Mouse (Mus musculus) MEL (cell line): ENCODE measurements around the gene Pcdh19. TPM values are rescaled to one million over a fixed set of nuclear protein-coding genes. Genes with fewer than 3 reads are reported as not detected.

Experiments
- DNase-seq: peaks from one replicate; pipeline ENCODE4 v3.0.0; 2011; ENCODE audit warnings: low read depth, low spot score
- H3K27ac ChIP-seq: 2 replicates; pipeline ENCODE4 v1.5.1; 2012; ENCODE audit warnings: low read depth, mild to moderate bottlenecking, control low read depth, low read length, moderate library complexity; ENCODE audit not compliant: control insufficient read depth
- H3K27me3 ChIP-seq, 2 experiments: fragments of 150-350 bp in 1 of 2; sonication (generic) in 1 of 2; 2 replicates each; pipeline ENCODE4 v1.6.1; 2012; ENCODE audit warnings: low read length in 2 of 2, mild to moderate bottlenecking in 2 of 2, improper control_type of control experiment in 1 of 2, moderate library complexity in 1 of 2; ENCODE audit not compliant: insufficient read depth in 2 of 2, control insufficient read depth in 1 of 2
- H3K36me3 ChIP-seq, 2 experiments: 2 replicates each; pipeline ENCODE4 v1.6.1; 2012 to 2014; ENCODE audit warnings: low read length in 2 of 2, improper control_type of control experiment in 1 of 2, inconsistent platforms in 1 of 2, mild to moderate bottlenecking in 1 of 2; ENCODE audit not compliant: insufficient read depth in 2 of 2, control insufficient read depth in 1 of 2
- H3K4me1 ChIP-seq, 2 experiments: fragments of 150-350 bp in 1 of 2; sonication (generic) in 1 of 2; 2 replicates each; pipeline ENCODE4 v1.6.1; 2012; ENCODE audit warnings: low read length in 2 of 2, improper control_type of control experiment in 1 of 2, mild to moderate bottlenecking in 1 of 2; ENCODE audit not compliant: insufficient read depth in 2 of 2, control insufficient read depth in 1 of 2
- H3K4me3 ChIP-seq, 2 experiments: fragments of 150-350 bp in 1 of 2; sonication (generic) in 1 of 2; 2 replicates each; pipeline ENCODE4 v1.5.1; 2012; ENCODE audit warnings: low read depth in 2 of 2, low read length in 2 of 2, mild to moderate bottlenecking in 2 of 2, moderate library complexity in 2 of 2, control low read depth in 1 of 2, improper control_type of control experiment in 1 of 2; ENCODE audit not compliant: control insufficient read depth in 1 of 2, insufficient read depth in 1 of 2
- H3K79me2 ChIP-seq: 2 replicates; pipeline ENCODE4 v1.6.1; 2012; ENCODE audit warnings: mild to moderate bottlenecking, low read length, moderate library complexity; ENCODE audit not compliant: control insufficient read depth, poor library complexity, insufficient read depth
- H3K9ac ChIP-seq: 2 replicates; pipeline ENCODE4 v1.6.1; 2012; ENCODE audit warnings: low read depth, mild to moderate bottlenecking, control low read depth, low read length, moderate library complexity; ENCODE audit not compliant: control insufficient read depth, poor library complexity, severe bottlenecking
- H3K9me3 ChIP-seq: fragments of 150-350 bp; sonication (generic); replicated peaks from 2 replicates; pipeline ENCODE4 v1.6.1; 2012; ENCODE audit warnings: mild to moderate bottlenecking, low read length, improper control_type of control experiment, moderate library complexity; ENCODE audit not compliant: insufficient read depth
- BHLHE40 ChIP-seq: IDR thresholded peaks from 2 replicates; pipeline ENCODE4 v1.6.1; 2012; ENCODE audit warnings: low read depth, mild to moderate bottlenecking, inconsistent platforms, low read length, improper control_type of control experiment, borderline replicate concordance
- CHD2 ChIP-seq: IDR thresholded peaks from 2 replicates; pipeline ENCODE4 v1.6.1; 2011; ENCODE audit warnings: low read length, improper control_type of control experiment
- EP300 ChIP-seq, 2 experiments: IDR thresholded peaks; 2 replicates each; pipeline ENCODE4 v1.6.1; 2011; ENCODE audit warnings: improper control_type of control experiment in 2 of 2, low read length in 2 of 2, low read depth in 1 of 2, mild to moderate bottlenecking in 1 of 2
- ETS1 ChIP-seq: IDR thresholded peaks from 2 replicates; pipeline ENCODE4 v1.6.1; 2012; ENCODE audit warnings: low read depth, mild to moderate bottlenecking, inconsistent platforms, low read length, improper control_type of control experiment, moderate library complexity
- GABPA ChIP-seq: IDR thresholded peaks from 2 replicates; pipeline ENCODE4 v1.6.1; 2012; ENCODE audit warnings: low read depth, mild to moderate bottlenecking, inconsistent platforms, low read length, improper control_type of control experiment, moderate library complexity
- GATA1 ChIP-seq: IDR thresholded peaks from 2 replicates; pipeline ENCODE4 v1.6.1; 2011; ENCODE audit warnings: low read depth, low read length, improper control_type of control experiment
- HCFC1 ChIP-seq: IDR thresholded peaks from 2 replicates; pipeline ENCODE4 v1.6.1; 2012; ENCODE audit warnings: low read depth, mild to moderate bottlenecking, inconsistent platforms, low read length, improper control_type of control experiment, moderate library complexity
- MAX ChIP-seq: IDR thresholded peaks from 2 replicates; pipeline ENCODE4 v1.6.1; 2011; ENCODE audit warnings: low read length, improper control_type of control experiment
- MEF2A ChIP-seq: IDR thresholded peaks from 2 replicates; pipeline ENCODE4 v1.6.1; 2014; ENCODE audit warnings: low read depth, mild to moderate bottlenecking, inconsistent platforms, low read length, improper control_type of control experiment; ENCODE audit not compliant: poor library complexity, insufficient replicate concordance, severe bottlenecking; ENCODE audit errors: extremely low read depth
- MYB ChIP-seq: IDR thresholded peaks from 2 replicates; pipeline ENCODE4 v1.6.1; 2011; ENCODE audit warnings: mild to moderate bottlenecking, low read depth, low read length, improper control_type of control experiment
- RCOR1 ChIP-seq: IDR thresholded peaks from 2 replicates; pipeline ENCODE4 v1.6.1; 2012; ENCODE audit warnings: low read depth, mild to moderate bottlenecking, inconsistent platforms, low read length, improper control_type of control experiment
- TBP ChIP-seq: IDR thresholded peaks from 2 replicates; pipeline ENCODE4 v1.8.0; 2011; ENCODE audit warnings: low read depth, low read length, improper control_type of control experiment
- TCF12 ChIP-seq: IDR thresholded peaks from 2 replicates; pipeline ENCODE4 v1.6.1; 2014; ENCODE audit warnings: low read depth, mild to moderate bottlenecking, inconsistent platforms, low read length, improper control_type of control experiment, moderate library complexity
- USF1 ChIP-seq: IDR thresholded peaks from 2 replicates; pipeline ENCODE4 v1.6.1; 2014; ENCODE audit warnings: low read depth, mild to moderate bottlenecking, inconsistent platforms, low read length, improper control_type of control experiment, moderate library complexity
- ZMIZ1 ChIP-seq: IDR thresholded peaks from 2 replicates; pipeline ENCODE4 v1.6.1; 2012; ENCODE audit warnings: low read depth, mild to moderate bottlenecking, inconsistent platforms, low read length, improper control_type of control experiment, moderate library complexity
- polyA plus RNA-seq, 2 experiments: library from polyadenylated mRNA; stranded (reverse) in 1 of 2; unstranded in 1 of 2; fragments of >175 nt in 1 of 2; fragments of >200 nt in 1 of 2; gene quantifications; 2 replicates each; pipeline versions ENCODE4 v1.2.1 to v1.2.4; 2012; ENCODE audit warnings: low replicate concordance in 2 of 2, low read depth in 1 of 2; ENCODE audit not compliant: insufficient read length in 2 of 2, insufficient read depth in 1 of 2, missing spikeins in 1 of 2
- total RNA-seq: library from RNA; depleted of rRNA; stranded (reverse); fragments of 300-350 nt; gene quantifications from 2 replicates; pipeline ENCODE4 v1.2.3, GENCODE M21; 2012

Pcdh19 gene
- total and polyA plus RNA-seq, 3 experiments = 0.04 TPM; not detected in 2

GRCm38 (mm10) chrX:133721517-133721916 is 32.7 kb upstream of the Pcdh19 start:
- peaks cover 0 to 4% of the 10 kb centered on the region in 2 experiments; a peak in 2 of 4 replicates for H3K4me1 ChIP-seq
- TF ChIP-seq GABPA (no peak), MYB (no peak), USF1 (no peak), GATA1 (peak; percentile 93), EP300 (IDR thresholded peaks at IDR 0.05; ENCODE audit: low read depth in 1 of 2, low read length in 2 of 2) (peak; percentile 17 to 79; a peak in 3 of 4 replicates), ETS1 (peak; percentile 54; the same call in 1 of the 2 replicates)

GRCm38 (mm10) chrX:133710621-133711020 is 21.8 kb upstream of the Pcdh19 start:
- peak; percentile 23 for DNase-seq
- Histone ChIP-seq H3K9ac (no peak overlapping the region), H3K79me2 (no peaks in the 10 kb centered on the region), H3K27me3 (no peaks in the 10 kb centered on the region), H3K9me3 (no peaks in the 10 kb centered on the region), H3K36me3 (no peaks in the 10 kb centered on the region), H3K4me3 (no peak overlapping the region), H3K4me1 (no peaks in the 10 kb centered on the region), H3K27ac (no peak overlapping the region)
- peak; percentile 43 to 53; a peak in 2 of 4 replicates for TF ChIP-seq EP300 (IDR thresholded peaks at IDR 0.05; ENCODE audit: low read depth in 1 of 2, low read length in 2 of 2)
- no peak for TF ChIP-seq TBP
- peak; percentile 64; the same call in 1 of the 2 replicates for TF ChIP-seq TCF12

More at GRCm38 (mm10) chrX:133721517-133721916, 32.7 kb upstream of the Pcdh19 start:
- no peak overlapping the region for H3K27ac ChIP-seq
- no peaks in the 10 kb centered on the region for H3K79me2 ChIP-seq
- H3K4me3 ChIP-seq = no peak overlapping the region
- no peaks in the 10 kb centered on the region for H3K9me3 ChIP-seq
- no peak overlapping the region for H3K9ac ChIP-seq
- H3K27me3 ChIP-seq = no peaks in the 10 kb centered on the region
- peak; percentile 81 for DNase-seq
- H3K36me3 ChIP-seq = no peaks in the 10 kb centered on the region

- no peaks in the 10 kb centered on the region for H3K27me3 ChIP-seq
- no peak overlapping the region for H3K4me3 ChIP-seq
- H3K27ac ChIP-seq = no peak overlapping the region
- H3K79me2 ChIP-seq = no peaks in the 10 kb centered on the region
- TF ChIP-seq ZMIZ1 (no peak), ETS1 (peak; percentile 70), USF1 (peak; percentile 84; the same call in 1 of the 2 replicates), HCFC1 (no peak), RCOR1 (peak; percentile 77), MEF2A (no peak), TCF12 (peak; percentile 89; the same call in 1 of the 2 replicates), CHD2 (no peak), BHLHE40 (peak; percentile 88), GATA1 (peak; percentile 67; the same call in 1 of the 2 replicates), MAX (peak; percentile 36; the same call in 1 of the 2 replicates), EP300 (IDR thresholded peaks at IDR 0.05; ENCODE audit: low read depth in 1 of 2, low read length in 2 of 2) (peak; percentile 82 to 87)
- peaks cover 0 to 8% of the 10 kb centered on the region in 2 experiments; a peak in 1 of 4 replicates for H3K4me1 ChIP-seq
- peak; percentile 39 for DNase-seq
- peaks cover 0 to 10% of the 10 kb centered on the region in 2 experiments; a peak in 2 of 4 replicates for H3K36me3 ChIP-seq
- H3K9me3 ChIP-seq = no peaks in the 10 kb centered on the region
- no peak overlapping the region for H3K9ac ChIP-seq
Observed at GRCm38 (mm10) chrX:133702902-133703301, 14.1 kb upstream of the Pcdh19 start.
